32 mouse cellular contexts compared by ENCODE assay signal in genomic region chr13:64031254-64031653, GRCm38 (mm10). TPM values are rescaled to one million over a fixed set of nuclear protein-coding genes. Genes with fewer than 3 reads are reported as not detected.
DNase-seq lines count a peak whose midpoint lies in the region; ATAC-seq and TF ChIP-seq lines count a peak whose summit lies in the region.
"Had no signal": no experiment of that assay in that cellular context is flagged by ENCODE, and none has a peak within 500 bp of the region (broad histone marks: within the 10 kb centered on the region; RNA-seq: fewer than 3 reads in every experiment).

No protein-coding gene starts in this region.

- H3K9me3 ChIP-seq in lung, embryonic 14.5 days (ENCODE audit: low read depth, low read length), result no peaks in the 10 kb centered on the region
- H3K9me3 ChIP-seq in intestine, embryonic 16.5 days (ENCODE audit: control insufficient read depth, low read length), result no peaks in the 10 kb centered on the region
- H3K9me3 ChIP-seq: forebrain, embryonic 13.5 days; hindbrain, embryonic 15.5 days; limb, embryonic 13.5 days; midbrain, embryonic 12.5 days had no signal

- H3K36me3 ChIP-seq in lung, embryonic 14.5 days (ENCODE audit: insufficient read depth), result no peaks in the 10 kb centered on the region
- no peaks in the 10 kb centered on the region for H3K36me3 ChIP-seq in intestine, embryonic 16.5 days (ENCODE audit: control insufficient read depth, insufficient read depth, low read length)
- H3K36me3 ChIP-seq: hindbrain, embryonic 15.5 days; limb, embryonic 13.5 days; midbrain, embryonic 12.5 days had no signal

- no peak overlapping the region; the same call in 1 of the 2 replicates for H3K27ac ChIP-seq in lung, embryonic 14.5 days (ENCODE audit: low read depth)
- no peak overlapping the region for H3K27ac ChIP-seq in intestine, embryonic 16.5 days (ENCODE audit: low read length)
- H3K27ac ChIP-seq: forebrain, embryonic 13.5 days; hindbrain, embryonic 15.5 days; limb, embryonic 13.5 days; liver, embryonic 14.5 days; midbrain, embryonic 12.5 days had no signal

- 51% methylated on average over 4 of the region's 4 CpGs for WGBS in lung, embryonic 14.5 days
- WGBS in lung, adult 2 months, result 49% methylated on average over 4 of the region's 4 CpGs
- WGBS in intestine, embryonic 16.5 days, result 63% methylated on average over 4 of the region's 4 CpGs

- 0 out of 2 replicates have a peak, but pooled peaks have one; percentile 30 for ATAC-seq in lung, embryonic 14.5 days (ENCODE audit: insufficient read depth)
- ATAC-seq in intestine, embryonic 16.5 days, result peak; percentile 57
- ATAC-seq: forebrain, embryonic 13.5 days had no signal

- DNase-seq in lung, embryonic 14.5 days, result peak; percentile 60
- DNase-seq in lung, adult 2 months, result no peak
- peak; percentile 38 for DNase-seq in lung, postnatal 10 days
- DNase-seq in adrenal gland, postnatal 10 days, result no peak
- no peak for DNase-seq in gastrocnemius, postnatal 14 days
- no peak for DNase-seq in thymus, adult 18-20 months
- DNase-seq: adrenal gland, postnatal 25 days; cerebellum, adult 9-10 months; heart, postnatal 4 days; right cerebral cortex, postnatal 14 days; spleen, adult 18-20 months; thymus, postnatal 14 days had no signal

- TF ChIP-seq CTCF in lung, embryonic 14.5 days (IDR thresholded peaks at IDR 0.05; ENCODE audit: low read depth), result 0 out of 2 replicates have a peak, but pooled peaks have one; percentile 14
- no peak for TF ChIP-seq CTCF in lung, adult 2 months (IDR thresholded peaks at IDR 0.05; ENCODE audit: insufficient read depth, low read length)

- H3K4me3 ChIP-seq in lung, embryonic 14.5 days (ENCODE audit: low read depth, low read length), result no peak overlapping the region
- no peak overlapping the region for H3K4me3 ChIP-seq in lung, adult 2 months (replicated peaks; ENCODE audit: extremely low read depth, low read depth, low read length)
- no peak overlapping the region for H3K4me3 ChIP-seq in intestine, embryonic 16.5 days (ENCODE audit: low read length)
- H3K4me3 ChIP-seq: erythroblast, embryonic 14.5 days; forebrain, embryonic 13.5 days; hindbrain, embryonic 15.5 days; limb, embryonic 13.5 days; midbrain, embryonic 12.5 days had no signal

- peaks cover 21% of the 10 kb centered on the region for H3K4me1 ChIP-seq in lung, embryonic 14.5 days (ENCODE audit: insufficient read depth)
- H3K4me1 ChIP-seq in lung, adult 2 months (ENCODE audit: control insufficient read depth, insufficient read depth, low read length), result no peaks in the 10 kb centered on the region
- 0 out of 2 replicates have a peak, but pooled peaks cover 5% of the 10 kb centered on the region for H3K4me1 ChIP-seq in intestine, embryonic 16.5 days (ENCODE audit: control insufficient read depth, insufficient read depth, low read length)
- H3K4me1 ChIP-seq: hindbrain, embryonic 15.5 days had no signal

- intact Hi-C loops in gastrocnemius, postnatal 14 days (cut with DNase I; ENCODE audit: low total_unique reads), result loop anchor here (10.0 kb wide), 2 partner anchors 326 to 456 kb away; partner anchors contain the start of gene Ptch1

- TF ChIP-seq POLR2A in lung, adult 2 months (IDR thresholded peaks at IDR 0.05; ENCODE audit: borderline replicate concordance, extremely low read depth, low read depth, low read length), result no peak

- H3K27me3 ChIP-seq in lung, embryonic 14.5 days (ENCODE audit: insufficient read depth, low read length), result no peaks in the 10 kb centered on the region
- no peaks in the 10 kb centered on the region for H3K27me3 ChIP-seq in intestine, embryonic 16.5 days (replicated peaks; ENCODE audit: control insufficient read depth, insufficient read depth, low read length)
- H3K27me3 ChIP-seq: hindbrain, embryonic 15.5 days had no signal

- H3K9ac ChIP-seq in lung, embryonic 14.5 days, result no peak overlapping the region
- no peak overlapping the region for H3K9ac ChIP-seq in intestine, embryonic 16.5 days (ENCODE audit: low read depth, low read length)
- H3K9ac ChIP-seq: forebrain, embryonic 13.5 days; hindbrain, embryonic 15.5 days; limb, embryonic 13.5 days; liver, embryonic 14.5 days; midbrain, embryonic 12.5 days had no signal

- H3K4me2 ChIP-seq in lung, embryonic 14.5 days, result no peak overlapping the region
- no peak overlapping the region for H3K4me2 ChIP-seq in intestine, embryonic 16.5 days (ENCODE audit: low read depth, low read length)
- H3K4me2 ChIP-seq: forebrain, embryonic 13.5 days; hindbrain, embryonic 15.5 days; limb, embryonic 13.5 days; midbrain, embryonic 12.5 days had no signal

RNA-seq across cellular contexts. Expression of gene Hsd17b3, which starts 57.8 kb away (rescaled TPM):
- not detected in 2 replicates for polyA plus RNA-seq in lung, embryonic 14.5 days (2014; fragmentation: Nextera tagmentation; extraction: Ambion mirVana)
- polyA plus RNA-seq in lung, adult 2 months (2012; rRNA removed), result not detected in 2 replicates
- not detected in 2 replicates for polyA plus RNA-seq in intestine, embryonic 16.5 days (2015; fragmentation: Nextera tagmentation; extraction: Ambion mirVana)
- not detected for total RNA-seq in adrenal gland, postnatal 10 days (2021)
- total RNA-seq in gastrocnemius, postnatal 14 days (2021), result not detected
- total RNA-seq: gastrocnemius, adult 18-20 months; gastrocnemius, postnatal 4 days; heart, adult 8-10 months; heart, postnatal 4 days; left cerebral cortex, adult 18-20 months; left cerebral cortex, postnatal 25 days; megakaryocyte progenitor cell, adult 5-6 weeks; monocyte, adult 5-6 weeks; neutrophil, adult 5-6 weeks had no signal
- polyA plus RNA-seq: C2C12; embryonic facial prominence, embryonic 11.5 days; erythroblast, embryonic 14.5 days; forebrain, embryonic 13.5 days; heart, embryonic 16.5 days; hindbrain, embryonic 15.5 days; intestine, embryonic 14.5 days; kidney, embryonic 14.5 days; limb, embryonic 13.5 days; liver, embryonic 14.5 days; midbrain, embryonic 12.5 days had no signal

Comparison
In these comparisons a context has a peak if more than half of its experiments do, and no peak if none do; other contexts are left out.
1. DNase-seq: peak in lung, embryonic 14.5 days (single experiment) and lung, postnatal 10 days (single experiment); none in lung, adult 2 months (single experiment), adrenal gland, postnatal 10 days (single experiment), gastrocnemius, postnatal 14 days (single experiment) and thymus, adult 18-20 months (0 of 2).